Mouse (Mus musculus) cerebellum, postnatal 25 days (tissue): Measurements from ENCODE around the gene Neb.
"Not testable (repeated sequence)": the region's sequence is repeated elsewhere in the genome, so short reads cannot be mapped to it uniquely, and the experiment has no call there.

Experiments used
- DNase-seq, 2 experiments: peaks; one replicate each; pipeline ENCODE4 v3.0.0; 2021; ENCODE audit warnings: mixed read lengths in 2 of 2

Neb gene

DNA sequence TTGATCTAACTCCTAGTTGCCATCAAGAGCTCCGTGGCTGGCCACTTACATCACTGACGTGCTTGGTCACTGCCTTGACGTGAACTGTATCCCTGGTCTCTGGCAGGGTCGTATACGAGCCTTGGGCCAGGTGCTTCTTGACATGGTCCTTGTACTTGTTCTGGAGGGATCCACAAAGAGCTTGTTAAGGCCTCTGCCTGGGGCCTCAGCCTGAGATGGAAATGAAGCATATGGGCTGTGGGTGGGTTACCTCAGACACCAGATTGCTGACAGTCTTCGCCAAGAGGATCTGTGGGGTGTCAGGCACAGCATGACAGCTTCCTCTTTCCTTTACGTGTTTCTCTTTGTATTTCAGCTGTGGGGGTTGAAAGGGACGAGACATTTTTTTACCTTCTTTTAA is 201.7 kb downstream of the Neb start:
- peak; percentile 89 to 90 for DNase-seq

GRCm38 (mm10) chr2:52174951-52175350 is 203.3 kb downstream of the Neb start:
- no peak for DNase-seq

GRCm38 (mm10) chr2:52169243-52170005 is 208.8 kb downstream of the Neb start:
- no peak for DNase-seq

DNA sequence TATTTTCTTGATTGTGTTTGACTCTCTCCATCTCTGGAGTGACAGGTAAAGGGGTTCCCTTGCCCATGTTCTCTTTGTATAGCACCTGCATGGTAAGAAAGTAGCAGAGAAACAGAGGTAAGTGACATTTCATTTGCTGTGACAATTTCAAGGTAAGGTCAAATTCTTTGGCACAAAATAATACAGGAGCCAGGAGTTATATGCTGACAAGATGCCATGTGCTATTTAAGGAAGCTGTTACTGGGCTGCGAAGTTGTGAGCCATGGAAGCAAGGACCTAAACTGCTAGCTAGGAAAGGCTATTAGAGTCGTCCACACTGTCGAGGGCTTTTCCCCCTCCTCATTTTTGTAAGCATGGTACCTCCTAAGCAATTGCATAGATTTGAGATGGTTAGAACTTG is 225.2 kb downstream of the Neb start:
- DNase-seq = no peak

- DNase-seq = peak in 1 of 2 experiments; percentile 31
Measured at GRCm38 (mm10) chr2:52133351-52133750, 244.9 kb downstream of the Neb start.

GRCm38 (mm10) chr2:52131370-52131769 is 246.9 kb downstream of the Neb start:
- not testable (repeated sequence) for DNase-seq

- no peak for DNase-seq
Measured at GRCm38 (mm10) chr2:52114086-52114485, 264.2 kb downstream of the Neb start.
